Mouse (Mus musculus) thymus, adult 2 months (tissue): Measurements from ENCODE around the gene Olfr868.

Experiments
- CTCF ChIP-seq: fragments of 200-500 bp; IDR thresholded peaks from 2 replicates; pipeline ENCODE4 v1.5.1; 2012; ENCODE audit warnings: mild to moderate bottlenecking, control low read depth, low read length, moderate library complexity, borderline replicate concordance; ENCODE audit not compliant: control insufficient read depth, poor library complexity, insufficient read depth; ENCODE audit errors: extremely low read depth
- POLR2A ChIP-seq: fragments of 200-500 bp; IDR thresholded peaks from 2 replicates; pipeline ENCODE4 v1.6.1; 2012; ENCODE audit warnings: mild to moderate bottlenecking, low read length, control low read depth, moderate library complexity; ENCODE audit not compliant: control insufficient read depth, poor library complexity, insufficient read depth; ENCODE audit errors: extremely low read depth

- TF ChIP-seq POLR2A (no peak), CTCF (no peak)
Measured at GRCm38 (mm10) chr9:20149706-20150105, 51.3 kb downstream of the Olfr868 start.
